Mouse (Mus musculus) sigmoid colon, adult 10 weeks (tissue): ENCODE results near the gene Noxo1. TPM values are rescaled to one million over a fixed set of nuclear protein-coding genes. Genes with fewer than 3 reads are reported as not detected.

Experiments used
- polyA plus RNA-seq: library from polyadenylated mRNA; stranded (reverse); fragments of 350-450 nt; fragmentation: Illumina TruSeq; extraction: RNeasy Lipid Tissue Mini Kit (QIAGEN cat#74804); gene quantifications from one replicate; pipeline ENCODE4 v1.2.3, GENCODE M21; 2014; ENCODE audit warnings: low read depth, low replicate concordance

Gene Noxo1
- polyA plus RNA-seq, result 14.0 TPM

GRCm38 (mm10) chr17:24696011-24696697 lies at the start of gene Noxo1, which contains the start of gene Gfer:
TSS of gene Noxo1 (plus strand) at chr17:24696234.
TSS of gene Gfer (minus strand) at chr17:24696156.

GRCm38 (mm10) chr17:24650070-24650616 lies 45.9 kb upstream of the Noxo1 start, which contains the start of gene Slc9a3r2:
TSS of gene Slc9a3r2 (minus strand) at chr17:24650327.

GRCm38 (mm10) chr17:24658017-24658758 lies 37.8 kb upstream of the Noxo1 start, which contains the start of gene Npw:
TSS of gene Npw (minus strand) at chr17:24658457.

GRCm38 (mm10) chr17:24669545-24670245 lies 26.3 kb upstream of the Noxo1 start, which contains the start of gene Zfp598:
TSS of gene Zfp598 (plus strand) at chr17:24669687.

GRCm38 (mm10) chr17:24689251-24690081 lies 6.6 kb upstream of the Noxo1 start, which contains the start of gene Syngr3:
TSS of gene Syngr3 (minus strand) at chr17:24689955.

DNA sequence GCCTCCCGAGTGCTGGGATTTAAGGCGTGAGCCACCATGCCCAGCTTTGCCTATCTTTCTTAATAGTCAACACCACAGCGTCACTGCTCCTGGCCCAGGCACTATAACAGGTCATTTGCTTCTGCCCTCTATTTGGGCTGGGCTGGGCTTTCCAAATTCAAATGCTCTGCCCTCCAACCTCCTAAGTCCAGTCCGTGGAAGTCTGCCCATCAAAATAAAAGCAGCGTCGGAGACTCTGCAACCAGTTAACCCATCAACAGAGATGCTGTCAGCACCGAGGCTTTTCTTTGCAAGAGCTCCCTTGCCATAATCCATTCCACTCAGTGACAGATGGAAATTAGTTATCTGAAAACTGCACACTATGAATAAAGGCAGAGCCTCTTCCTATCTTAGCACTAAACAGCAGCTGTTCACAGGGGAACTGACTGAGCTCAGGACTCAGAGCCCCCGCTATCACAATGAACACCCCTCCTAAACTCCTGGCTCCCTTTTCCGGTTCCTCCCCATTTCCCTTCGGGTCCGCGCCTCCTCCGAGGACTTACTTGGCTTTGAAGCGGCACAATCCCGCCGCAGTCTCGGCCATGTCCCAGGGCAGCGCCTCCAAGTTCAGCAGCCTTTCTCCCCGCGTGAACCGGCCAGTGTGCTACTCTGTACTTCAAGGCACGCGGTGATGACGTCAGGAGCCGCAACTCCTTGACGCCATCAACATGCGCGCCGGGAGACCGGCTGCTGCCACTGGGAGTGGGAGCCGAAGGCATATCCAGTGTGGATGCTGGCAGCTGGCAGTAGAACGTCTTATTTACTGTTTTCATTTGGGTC lies 11.2 kb downstream of the Noxo1 start, which contains the start of gene Tbl3:
Gene Tbl3, minus strand, starts transcription at position 679 of the 819 bp plus-strand sequence.

GRCm38 (mm10) chr17:24717943-24718342 lies 21.9 kb downstream of the Noxo1 start, which contains the start of the genes Rnf151 and Rps2:
TSS of gene Rnf151 (minus strand) at chr17:24718063.
TSS of gene Rps2 (plus strand) at chr17:24718116.

GRCm38 (mm10) chr17:24724184-24724583 lies 28.1 kb downstream of the Noxo1 start, which contains the start of gene Ndufb10:
TSS of gene Ndufb10 (minus strand) at chr17:24724478.

GRCm38 (mm10) chr17:24727618-24728017 lies 31.6 kb downstream of the Noxo1 start, which contains the start of gene Rpl3l:
TSS of gene Rpl3l (plus strand) at chr17:24727820.

GRCm38 (mm10) chr17:24736330-24737051 lies 40.5 kb downstream of the Noxo1 start, which contains the start of gene Msrb1:
TSS of gene Msrb1 (plus strand) at chr17:24736642.

Other genes with a start within 250 kb of the Noxo1 start
- 1.5 TPM for gene E4f1, start 225.9 kb upstream of the Noxo1 start, polyA plus RNA-seq
- 35.8 TPM for gene Pgp, start 225.8 kb upstream of the Noxo1 start, polyA plus RNA-seq
- gene Bricd5, start 222.3 kb upstream of the Noxo1 start, polyA plus RNA-seq, result not detected
- 3.3 TPM for gene Mlst8, start 217.2 kb upstream of the Noxo1 start, polyA plus RNA-seq
- 0.09 TPM for gene Caskin1, start 207.6 kb upstream of the Noxo1 start, polyA plus RNA-seq
- 12.6 TPM for gene Traf7, start 168.3 kb upstream of the Noxo1 start, polyA plus RNA-seq
- 0.35 TPM for gene Rab26, start 162.0 kb upstream of the Noxo1 start, polyA plus RNA-seq
- 12.2 TPM for gene Pkd1, start 146.4 kb upstream of the Noxo1 start, polyA plus RNA-seq
- 12.6 TPM for gene Tsc2, start 63.6 kb upstream of the Noxo1 start, polyA plus RNA-seq
- gene Nthl1, start 63.6 kb upstream of the Noxo1 start, polyA plus RNA-seq, result 0.35 TPM
- gene Slc9a3r2, start 45.9 kb upstream of the Noxo1 start, polyA plus RNA-seq, result 6.4 TPM
- not detected for gene Npw, start 37.8 kb upstream of the Noxo1 start, polyA plus RNA-seq
- gene Zfp598, start 26.5 kb upstream of the Noxo1 start, polyA plus RNA-seq, result 3.1 TPM
- gene Syngr3, start 6.3 kb upstream of the Noxo1 start, polyA plus RNA-seq, result 1.1 TPM
- gene Gfer, start 78 bp upstream of the Noxo1 start, polyA plus RNA-seq, result 13.7 TPM
- gene Tbl3, start 11.4 kb downstream of the Noxo1 start, polyA plus RNA-seq, result not detected
- gene Rnf151, start 21.8 kb downstream of the Noxo1 start, polyA plus RNA-seq, result not detected
- gene Rps2, start 21.9 kb downstream of the Noxo1 start, polyA plus RNA-seq, result 513 TPM
- gene Ndufb10, start 28.2 kb downstream of the Noxo1 start, polyA plus RNA-seq, result 96.4 TPM
- not detected for gene Rpl3l, start 31.6 kb downstream of the Noxo1 start, polyA plus RNA-seq
- gene Msrb1, start 40.4 kb downstream of the Noxo1 start, polyA plus RNA-seq, result 5.8 TPM
- gene Hs3st6, start 56.8 kb downstream of the Noxo1 start, polyA plus RNA-seq, result not detected
- gene Meiob, start 108.1 kb downstream of the Noxo1 start, polyA plus RNA-seq, result 0.95 TPM
- 10.6 TPM for gene Hagh, start 143.9 kb downstream of the Noxo1 start, polyA plus RNA-seq
- 194 TPM for gene Fahd1, start 154.1 kb downstream of the Noxo1 start, polyA plus RNA-seq
- gene Igfals, start 169.8 kb downstream of the Noxo1 start, polyA plus RNA-seq, result not detected
- 2.7 TPM for gene Nubp2, start 190.1 kb downstream of the Noxo1 start, polyA plus RNA-seq
- not detected for gene Spsb3, start 190.4 kb downstream of the Noxo1 start, polyA plus RNA-seq
- 2.0 TPM for gene Eme2, start 198.9 kb downstream of the Noxo1 start, polyA plus RNA-seq
- gene Mrps34, start 198.9 kb downstream of the Noxo1 start, polyA plus RNA-seq, result 1.8 TPM
- gene Nme3, start 200.3 kb downstream of the Noxo1 start, polyA plus RNA-seq, result 1.0 TPM
- gene Mapk8ip3, start 240.7 kb downstream of the Noxo1 start, polyA plus RNA-seq, result 7.2 TPM